Mouse (Mus musculus): ENCODE results near the gene Atp5l.

DNA sequence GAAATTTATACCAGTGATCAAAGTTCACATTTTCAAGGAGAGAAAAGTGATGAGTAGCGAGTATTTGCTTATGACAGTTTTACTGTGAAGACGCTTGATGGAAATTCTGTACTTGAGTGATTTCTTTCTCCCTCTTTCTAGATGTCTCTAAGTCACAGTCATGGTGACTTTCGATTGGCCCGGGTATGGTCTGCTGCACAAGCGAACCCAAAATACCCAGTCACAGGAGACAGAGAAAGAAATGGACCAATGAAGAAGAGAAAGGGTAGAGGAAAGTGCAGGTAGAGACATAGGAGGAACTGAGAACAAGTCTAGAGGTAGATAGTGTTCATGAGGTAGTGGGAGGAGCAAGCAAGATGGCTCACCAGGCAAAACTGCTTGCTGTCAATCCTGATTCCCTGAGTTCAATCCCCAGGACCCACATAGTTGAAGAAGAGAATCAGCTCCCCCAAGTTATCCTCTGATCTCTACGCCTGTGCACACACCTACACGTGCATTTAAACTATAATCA, 32.4 kb downstream of the Atp5l start:
- TF ChIP-seq CTCF (IDR thresholded peaks at IDR 0.05; ENCODE audit: low read depth) (no peak), EP300 (optimal IDR thresholded peaks at IDR 0.05) (no peak)

All from stomach, postnatal 0 days (tissue).